Mouse (Mus musculus) forebrain, postnatal 0 days (tissue): ENCODE data around the gene Kazn. TPM values are rescaled to one million over a fixed set of nuclear protein-coding genes. Genes with fewer than 3 reads are reported as not detected.

Source experiments
- ATAC-seq: fragments of 200-750 bp; cut with Nextera tagmentation; 2 replicates; pipeline ENCODE4 v1.8.0; 2017; ENCODE audit warnings: mild to moderate bottlenecking, moderate library complexity
- DNase-seq: peaks from one replicate; pipeline ENCODE4 v3.0.0-alpha.2; 2015
- H3K27ac ChIP-seq: fragments of 300-500 bp; sonication (generic); 2 replicates; pipeline ENCODE4 v1.5.1; 2014; ENCODE audit warnings: low read depth, mild to moderate bottlenecking, antibody characterized with exemption, low read length, moderate library complexity, mixed read lengths
- H3K27me3 ChIP-seq: fragments of 300-500 bp; sonication (generic); 2 replicates; pipeline ENCODE4 v1.6.1; 2014; ENCODE audit warnings: mild to moderate bottlenecking, low read length, mixed read lengths; ENCODE audit not compliant: insufficient read depth
- H3K36me3 ChIP-seq: fragments of 300-500 bp; sonication (generic); 2 replicates; pipeline ENCODE4 v1.6.1; 2014; ENCODE audit warnings: mild to moderate bottlenecking, moderate library complexity; ENCODE audit not compliant: insufficient read depth
- H3K4me1 ChIP-seq: fragments of 300-500 bp; sonication (generic); 2 replicates; pipeline ENCODE4 v1.6.1; 2014; ENCODE audit warnings: antibody characterized with exemption; ENCODE audit not compliant: insufficient read depth
- H3K4me2 ChIP-seq: fragments of 300-500 bp; sonication (generic); 2 replicates; pipeline ENCODE4 v1.6.1; 2014; ENCODE audit warnings: low read depth, mild to moderate bottlenecking, moderate library complexity
- H3K4me3 ChIP-seq: fragments of 300-500 bp; sonication (generic); 2 replicates; pipeline ENCODE4 v1.5.1; 2014; ENCODE audit warnings: low read depth, low read length, mixed read lengths
- H3K9ac ChIP-seq: fragments of 300-500 bp; sonication (generic); 2 replicates; pipeline ENCODE4 v1.6.1; 2014; ENCODE audit warnings: mild to moderate bottlenecking
- H3K9me3 ChIP-seq: fragments of 300-500 bp; sonication (generic); 2 replicates; pipeline ENCODE4 v1.6.1; 2016; ENCODE audit warnings: low read length
- CTCF ChIP-seq: sonication (generic); IDR thresholded peaks from 2 replicates; pipeline ENCODE4 v1.5.1; 2016; ENCODE audit warnings: antibody characterized with exemption, control low read depth, low read depth
- WGBS: fragments of 180-500 bp; shearing (Covaris S2); extraction: QIAGEN DNeasy Blood & Tissue Kit; methylation state at CpG from one replicate; pipeline ENCODE4 v1.1.7; 2014; 5-methylcytosine and 5-hydroxymethylcytosine counted together
- polyA plus RNA-seq: library from polyadenylated mRNA; unstranded; fragments of >200 nt; fragmentation: Nextera tagmentation; extraction: Ambion mirVana; gene quantifications from 2 replicates; pipeline ENCODE4 v1.2.1, GENCODE M21; 2015
- total RNA-seq: library from RNA; depleted of rRNA; stranded (reverse); fragments of >200 nt; gene quantifications from 2 replicates; pipeline ENCODE4 v1.2.3, GENCODE M21; 2014

The Kazn gene
- total and polyA plus RNA-seq, 2 experiments from 2014 or later: 18.7 to 56.4 TPM

DNA sequence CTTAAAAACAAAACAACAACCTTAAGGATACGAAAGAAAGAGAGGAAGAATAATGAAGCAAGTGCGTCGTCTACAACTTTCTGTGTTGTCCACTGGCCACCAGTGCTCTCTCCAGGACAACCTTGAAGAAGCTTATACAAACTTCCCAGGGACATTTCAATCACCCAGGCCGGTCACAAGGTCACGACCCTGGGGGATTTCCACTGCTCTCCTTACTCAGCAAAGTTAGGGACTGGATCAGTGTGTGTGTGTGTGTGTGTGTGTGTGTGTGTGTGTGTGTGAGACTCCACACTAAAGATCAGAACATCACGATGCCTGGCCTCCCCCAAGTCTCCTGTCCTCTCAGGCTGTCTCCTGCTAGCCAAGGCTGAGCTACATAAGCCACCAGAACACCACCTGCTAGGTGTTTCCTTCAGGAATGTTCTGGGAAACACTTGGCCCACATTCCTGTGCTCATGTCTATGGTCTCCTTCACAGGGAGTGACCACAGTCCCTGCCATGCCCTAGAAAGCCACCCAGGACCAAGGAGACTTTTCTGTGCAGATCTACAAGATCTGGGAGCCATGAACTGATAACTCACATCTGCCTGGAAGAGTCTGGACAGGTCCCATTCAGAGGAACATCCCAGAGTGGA lies 3.7 kb upstream of the Kazn start:
- no peak overlapping the region for H3K4me3 ChIP-seq
- H3K36me3 ChIP-seq: no peaks in the 10 kb centered on the region
- H3K9me3 ChIP-seq: no peaks in the 10 kb centered on the region
- ATAC-seq (no peak), DNase-seq (no peak)
- no peak overlapping the region for H3K4me2 ChIP-seq
- TF ChIP-seq CTCF: no peak
- 91% methylated on average over 6 of the region's 6 CpGs for WGBS
- no peaks in the 10 kb centered on the region for H3K27me3 ChIP-seq
- no peak overlapping the region for H3K9ac ChIP-seq
- H3K4me1 ChIP-seq: peaks cover 6% of the 10 kb centered on the region
- H3K27ac ChIP-seq: no peak overlapping the region

DNA sequence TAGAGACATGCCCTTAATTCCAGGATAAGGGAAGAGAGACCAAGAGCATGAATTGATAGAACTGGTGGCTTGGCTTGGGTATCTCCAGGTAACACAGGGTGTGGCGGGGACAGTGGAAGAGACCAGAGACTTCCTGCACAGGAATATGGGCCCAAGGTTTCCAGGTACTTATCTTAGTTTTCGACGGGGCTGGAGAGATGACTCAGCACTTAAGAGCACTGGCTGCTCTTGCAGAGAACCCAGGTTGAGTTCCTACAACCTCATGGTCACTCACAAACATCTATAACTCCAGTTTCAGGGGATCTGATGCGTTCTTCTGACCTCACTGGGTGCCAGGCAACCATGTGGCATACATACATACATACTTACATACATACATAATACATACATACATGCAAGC lies 3.0 kb upstream of the Kazn start:
- Histone ChIP-seq H3K27me3 (no peaks in the 10 kb centered on the region; the same call in 1 of the 2 replicates), H3K27ac (no peak overlapping the region), H3K9ac (no peak overlapping the region), H3K4me3 (no peak overlapping the region), H3K36me3 (no peaks in the 10 kb centered on the region), H3K4me2 (no peak overlapping the region), H3K4me1 (peaks cover 10% of the 10 kb centered on the region), H3K9me3 (no peaks in the 10 kb centered on the region)
- no peak for TF ChIP-seq CTCF
- 89% methylated on average over 4 of the region's 4 CpGs for WGBS
- DNase-seq (no peak), ATAC-seq (no peak)

- ATAC-seq (no peak), DNase-seq (no peak)
- WGBS: 80% methylated on average over 5 of the region's 5 CpGs
- Histone ChIP-seq H3K36me3 (no peaks in the 10 kb centered on the region), H3K9me3 (no peaks in the 10 kb centered on the region), H3K4me1 (peaks cover 10% of the 10 kb centered on the region), H3K27me3 (no peaks in the 10 kb centered on the region; the same call in none of the 2 replicates), H3K4me2 (no peak overlapping the region), H3K4me3 (no peak overlapping the region), H3K27ac (no peak overlapping the region), H3K9ac (no peak overlapping the region)
- no peak for TF ChIP-seq CTCF
Measured at GRCm38 (mm10) chr4:142240874-142241273, 1.7 kb upstream of the Kazn start.

- DNase-seq (peak; percentile 51), ATAC-seq (peak; percentile 71)
- H3K9ac ChIP-seq: peak overlapping the region; percentile 65
- H3K27me3 ChIP-seq: no peaks in the 10 kb centered on the region; the same call in none of the 2 replicates
- TF ChIP-seq CTCF: peak; percentile 32
- peaks cover 10% of the 10 kb centered on the region for H3K4me1 ChIP-seq
- no peaks in the 10 kb centered on the region for H3K36me3 ChIP-seq
- peak overlapping the region; percentile 50; the same call in 1 of the 2 replicates for H3K27ac ChIP-seq
- H3K9me3 ChIP-seq: no peaks in the 10 kb centered on the region
- 4% methylated on average over 68 of the region's 69 CpGs for WGBS
- peak overlapping the region; percentile 100 for H3K4me2 ChIP-seq
- peak overlapping the region; percentile 57 for H3K4me3 ChIP-seq
Measured at GRCm38 (mm10) chr4:142238486-142239239, 538 bp downstream of the Kazn start.

DNA sequence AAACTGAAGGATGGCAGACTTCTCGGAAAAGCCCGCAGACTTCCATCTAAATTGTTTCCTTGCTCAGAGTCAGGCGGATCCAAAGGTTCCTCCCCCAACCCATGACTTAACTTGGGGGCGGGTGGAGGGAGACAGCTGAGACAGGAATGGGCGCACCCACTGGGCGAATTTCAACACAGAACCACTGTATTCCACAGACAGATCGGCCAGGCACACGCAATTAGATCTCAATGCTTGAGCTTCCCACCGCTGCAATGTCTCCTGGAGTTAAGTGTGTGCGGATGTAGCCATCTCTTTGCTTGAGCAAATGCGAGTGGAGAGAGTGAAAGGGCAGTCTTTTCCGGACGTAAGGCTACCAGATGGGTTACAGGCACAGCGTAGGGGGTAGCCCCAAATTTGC lies 1.2 kb downstream of the Kazn start:
- Histone ChIP-seq H3K4me1 (peaks cover 10% of the 10 kb centered on the region), H3K4me3 (peak overlapping the region; percentile 57), H3K36me3 (no peaks in the 10 kb centered on the region), H3K4me2 (peak overlapping the region; percentile 100), H3K27me3 (no peaks in the 10 kb centered on the region; the same call in none of the 2 replicates), H3K27ac (no peak overlapping the region), H3K9me3 (no peaks in the 10 kb centered on the region), H3K9ac (no peak overlapping the region)
- no peak for DNase-seq
- TF ChIP-seq CTCF: no peak
- no peak for ATAC-seq
- WGBS: 38% methylated on average over 14 of the region's 14 CpGs

DNA sequence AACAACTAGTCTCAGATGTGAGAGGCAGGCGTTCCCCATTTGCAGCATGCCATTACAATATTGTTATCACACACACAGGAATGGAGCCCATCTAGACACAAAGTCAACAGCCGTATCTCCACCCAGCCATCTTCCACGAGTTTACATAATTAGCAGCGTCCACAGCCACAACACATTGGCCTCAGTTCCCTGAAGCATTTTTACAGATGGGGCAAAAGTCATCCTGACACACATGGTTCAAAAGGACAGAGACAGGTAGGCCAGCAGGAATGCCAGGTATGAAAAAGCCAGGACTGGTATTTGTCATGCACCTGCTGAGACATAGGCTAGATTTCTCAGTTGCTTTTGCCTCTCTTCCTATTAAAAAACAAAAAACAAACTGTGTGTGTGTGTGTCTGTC lies 2.5 kb downstream of the Kazn start:
- Histone ChIP-seq H3K9me3 (no peaks in the 10 kb centered on the region), H3K4me2 (no peak overlapping the region), H3K27me3 (no peaks in the 10 kb centered on the region; the same call in none of the 2 replicates), H3K36me3 (no peaks in the 10 kb centered on the region), H3K4me3 (no peak overlapping the region), H3K9ac (no peak overlapping the region), H3K4me1 (peaks cover 10% of the 10 kb centered on the region), H3K27ac (no peak overlapping the region)
- no peak for DNase-seq
- no peak for ATAC-seq
- TF ChIP-seq CTCF: no peak
- WGBS: 89% methylated on average over 4 of the region's 4 CpGs

DNA sequence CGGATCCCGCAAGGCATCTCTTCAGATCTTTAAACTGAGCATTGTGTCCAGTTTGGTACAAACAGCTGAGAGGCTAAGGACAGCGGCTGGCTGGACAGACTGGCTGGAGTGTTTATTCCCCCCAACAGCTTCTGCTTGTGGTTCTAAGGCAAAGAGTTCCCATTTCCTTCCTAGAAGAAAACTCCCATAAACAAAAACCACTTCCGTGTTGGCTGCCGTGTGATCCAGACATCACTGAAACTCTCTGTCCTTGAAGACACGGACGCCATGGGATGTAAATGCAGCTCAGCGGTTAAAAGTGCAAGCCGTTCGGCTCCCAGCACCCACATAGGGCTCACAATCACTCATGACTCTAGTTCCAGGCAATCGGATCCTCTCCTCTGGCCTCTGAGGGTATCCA lies 3.8 kb downstream of the Kazn start:
- H3K9me3 ChIP-seq: no peaks in the 10 kb centered on the region
- DNase-seq (no peak), ATAC-seq (no peak)
- no peak for TF ChIP-seq CTCF
- WGBS: 87% methylated on average over 11 of the region's 11 CpGs
- no peaks in the 10 kb centered on the region for H3K36me3 ChIP-seq
- H3K9ac ChIP-seq: no peak overlapping the region
- peaks cover 10% of the 10 kb centered on the region for H3K4me1 ChIP-seq
- H3K27ac ChIP-seq: no peak overlapping the region
- no peak overlapping the region for H3K4me3 ChIP-seq
- no peak overlapping the region for H3K4me2 ChIP-seq
- no peaks in the 10 kb centered on the region; the same call in none of the 2 replicates for H3K27me3 ChIP-seq
